Mouse (Mus musculus) midbrain, embryonic 13.5 days (tissue): ENCODE results near the gene Gm20721. TPM values are rescaled to one million over a fixed set of nuclear protein-coding genes. Genes with fewer than 3 reads are reported as not detected.

Source experiments
- ATAC-seq: fragments of 200-750 bp; cut with Nextera tagmentation; 2 replicates; pipeline ENCODE4 v1.8.0; 2017; ENCODE audit warnings: mild to moderate bottlenecking, moderate TSS enrichment, moderate library complexity
- H3K27ac ChIP-seq: fragments of 300-500 bp; sonication (generic); 2 replicates; pipeline ENCODE4 v1.5.1; 2015; ENCODE audit warnings: inconsistent platforms, mild to moderate bottlenecking, moderate library complexity
- H3K27me3 ChIP-seq: fragments of 300-500 bp; sonication (generic); 2 replicates; pipeline ENCODE4 v1.6.1; 2015; ENCODE audit warnings: mild to moderate bottlenecking, inconsistent platforms
- H3K36me3 ChIP-seq: fragments of 300-500 bp; sonication (generic); 2 replicates; pipeline ENCODE4 v1.6.1; 2015; ENCODE audit warnings: mild to moderate bottlenecking, inconsistent platforms
- H3K4me1 ChIP-seq: fragments of 300-500 bp; sonication (generic); replicated peaks from 2 replicates; pipeline ENCODE4 v1.6.1; 2015; ENCODE audit warnings: inconsistent platforms
- H3K4me2 ChIP-seq: fragments of 300-500 bp; sonication (generic); replicated peaks from 2 replicates; pipeline ENCODE4 v1.6.1; 2015; ENCODE audit warnings: moderate library complexity, mild to moderate bottlenecking, inconsistent platforms
- H3K4me3 ChIP-seq: fragments of 300-500 bp; sonication (generic); replicated peaks from 2 replicates; pipeline ENCODE4 v1.5.1; 2015; ENCODE audit warnings: mild to moderate bottlenecking, inconsistent platforms
- H3K9ac ChIP-seq: fragments of 300-500 bp; sonication (generic); replicated peaks from 2 replicates; pipeline ENCODE4 v1.6.1; 2015; ENCODE audit warnings: mild to moderate bottlenecking, inconsistent platforms
- H3K9me3 ChIP-seq: fragments of 300-500 bp; sonication (generic); 2 replicates; pipeline ENCODE4 v1.6.1; 2016; ENCODE audit warnings: mild to moderate bottlenecking, inconsistent platforms
- WGBS: fragments of 180-500 bp; shearing (Covaris S2); methylation state at CpG from one replicate; pipeline ENCODE4 v1.1.7; 2015; 5-methylcytosine and 5-hydroxymethylcytosine counted together
- polyA plus RNA-seq: library from polyadenylated mRNA; unstranded; fragments of >200 nt; fragmentation: Nextera tagmentation; extraction: Ambion mirVana; gene quantifications from 2 replicates; pipeline ENCODE4 v1.2.1, GENCODE M21; 2015

The Gm20721 gene
- polyA plus RNA-seq, 1 experiment from 2014 or later, result 8.8 TPM

DNA sequence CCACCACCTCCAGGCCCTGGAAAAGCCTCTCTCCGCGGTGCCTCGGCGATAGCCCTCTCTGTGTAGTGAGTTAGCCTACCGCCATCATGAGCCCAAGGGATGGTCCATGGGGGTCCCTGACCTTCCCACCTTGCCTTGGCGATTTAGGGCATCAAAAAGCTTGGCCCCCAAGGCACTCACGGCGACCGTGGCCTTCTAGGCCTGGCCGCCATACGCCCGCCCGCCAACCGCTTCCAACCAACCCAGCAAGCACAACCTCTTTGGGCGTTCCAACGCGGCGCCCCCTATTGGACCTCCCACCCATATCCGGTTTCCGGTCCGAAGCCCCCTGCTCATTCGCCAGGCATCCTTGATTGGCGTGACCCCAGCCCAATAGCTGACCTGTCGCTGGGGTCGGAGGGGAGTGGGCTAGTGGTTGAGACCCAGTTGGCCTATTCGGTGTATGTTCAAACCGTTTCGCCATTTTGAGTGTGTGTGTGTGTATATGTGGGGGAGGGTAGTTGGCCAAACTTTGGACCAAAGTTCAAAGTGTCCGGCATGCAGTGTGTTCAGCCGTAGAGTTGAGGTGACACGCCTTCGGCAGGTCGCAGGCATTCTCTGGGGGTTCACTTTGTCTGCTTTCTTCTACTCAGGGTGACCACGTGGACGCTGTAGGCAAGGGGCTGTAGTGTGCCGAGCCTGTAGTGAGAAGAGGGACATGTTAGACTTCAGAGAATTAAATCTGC, 51.2 kb downstream of the Gm20721 start:
- peak; percentile 91 for ATAC-seq
- 48% methylated on average over 36 of the region's 36 CpGs for WGBS
- peaks cover 35% of the 10 kb centered on the region for H3K27me3 ChIP-seq
- H3K4me1 ChIP-seq, result peaks cover 63% of the 10 kb centered on the region
- peak overlapping the region; percentile 81 for H3K9ac ChIP-seq
- H3K4me3 ChIP-seq, result peak overlapping the region; percentile 70
- H3K4me2 ChIP-seq, result peak overlapping the region; percentile 61
- no peaks in the 10 kb centered on the region for H3K36me3 ChIP-seq
- H3K27ac ChIP-seq, result peak overlapping the region; percentile 81
- peaks cover 58% of the 10 kb centered on the region for H3K9me3 ChIP-seq

DNA sequence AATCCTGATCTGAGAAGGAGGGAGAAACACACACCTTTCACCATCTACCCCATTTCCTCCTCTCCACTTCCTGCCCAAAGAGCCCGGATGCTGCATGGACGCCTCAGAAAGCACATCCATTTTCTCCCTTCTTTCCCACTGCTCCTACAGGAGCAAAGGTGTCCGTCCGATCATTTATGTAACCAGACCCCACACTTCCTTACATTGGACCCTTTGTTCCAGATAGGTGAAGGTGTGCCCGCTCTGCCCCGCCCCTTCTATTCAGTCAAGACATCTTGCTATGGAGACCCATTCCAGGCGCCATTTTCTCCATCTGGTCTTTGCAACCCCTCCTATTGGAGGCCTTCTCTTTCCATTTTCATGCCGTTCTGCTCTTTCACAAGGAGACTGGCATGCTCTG, 52.1 kb downstream of the Gm20721 start:
- 53% methylated on average over 8 of the region's 8 CpGs for WGBS
- peak overlapping the region; percentile 81 for H3K9ac ChIP-seq
- peaks cover 31% of the 10 kb centered on the region for H3K27me3 ChIP-seq
- no peak for ATAC-seq
- peak overlapping the region; percentile 70 for H3K4me3 ChIP-seq
- no peaks in the 10 kb centered on the region for H3K36me3 ChIP-seq
- H3K9me3 ChIP-seq, result peaks cover 49% of the 10 kb centered on the region
- H3K4me1 ChIP-seq, result peaks cover 63% of the 10 kb centered on the region
- H3K4me2 ChIP-seq, result peak overlapping the region; percentile 61
- H3K27ac ChIP-seq, result peak overlapping the region; percentile 81

DNA sequence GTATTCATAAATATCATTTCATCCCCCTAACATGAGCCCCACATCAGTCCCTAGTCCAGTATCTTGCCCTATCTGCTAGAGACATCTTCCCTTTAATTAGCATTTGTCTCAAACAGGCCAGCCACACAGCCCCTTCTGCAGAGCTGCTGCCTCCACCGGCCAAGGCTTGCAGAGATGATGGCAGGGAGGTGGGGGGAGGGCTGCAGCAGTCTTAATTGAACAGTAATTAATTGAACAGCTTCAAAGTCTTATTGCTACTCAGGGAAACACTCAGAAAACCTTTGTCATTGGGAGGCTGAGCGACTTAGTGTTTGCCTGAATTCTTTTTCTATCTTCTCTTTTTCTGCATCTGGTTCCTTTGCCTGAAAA, 54.9 kb downstream of the Gm20721 start:
- peak overlapping the region; percentile 42 for H3K4me3 ChIP-seq
- peak overlapping the region; percentile 31; the same call in 1 of the 2 replicates for H3K27ac ChIP-seq
- peak overlapping the region; percentile 63 for H3K9ac ChIP-seq
- peaks cover 4% of the 10 kb centered on the region for H3K36me3 ChIP-seq
- H3K4me1 ChIP-seq, result peaks cover 47% of the 10 kb centered on the region
- H3K27me3 ChIP-seq, result peaks cover 31% of the 10 kb centered on the region
- H3K9me3 ChIP-seq, result peaks cover 23% of the 10 kb centered on the region
- H3K4me2 ChIP-seq, result peak overlapping the region; percentile 76
- 43% methylated on average over 2 of the region's 2 CpGs for WGBS
- ATAC-seq, result no peak

DNA sequence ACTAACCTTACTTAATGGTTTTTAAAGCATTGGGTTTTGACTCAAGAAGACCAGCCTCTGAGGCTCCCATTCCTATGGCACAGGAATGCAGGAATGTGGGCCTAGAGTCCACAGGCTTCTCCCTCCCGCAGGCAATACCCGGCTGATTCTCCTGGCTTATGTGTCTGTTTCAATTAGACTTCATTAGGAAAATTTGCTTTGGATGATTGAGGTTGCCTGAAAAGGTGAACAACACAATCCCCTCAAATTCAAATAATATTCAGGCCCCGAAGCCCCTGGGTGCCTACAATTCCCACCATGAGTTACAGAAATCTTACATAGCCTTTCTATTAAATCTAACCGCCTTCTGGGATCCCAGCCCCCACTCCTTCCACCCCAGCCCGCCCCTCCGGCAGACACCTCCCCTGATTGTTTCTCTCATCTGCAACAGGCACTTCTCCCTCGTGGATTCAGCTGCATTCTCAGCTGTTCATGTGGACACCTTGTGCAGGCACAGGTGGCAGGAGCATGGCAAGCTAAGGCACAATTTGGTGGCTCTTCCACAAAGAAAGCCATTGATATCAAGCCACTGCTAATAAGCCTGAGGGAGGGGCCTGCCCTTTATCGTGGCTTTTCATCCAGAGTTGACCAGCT, 55.4 kb downstream of the Gm20721 start:
- H3K4me2 ChIP-seq, result peak overlapping the region; percentile 76
- no peak for ATAC-seq
- H3K27me3 ChIP-seq, result peaks cover 36% of the 10 kb centered on the region
- peak overlapping the region; percentile 31; the same call in 1 of the 2 replicates for H3K27ac ChIP-seq
- peaks cover 24% of the 10 kb centered on the region for H3K9me3 ChIP-seq
- H3K4me3 ChIP-seq, result peak overlapping the region; percentile 42
- H3K4me1 ChIP-seq, result peaks cover 44% of the 10 kb centered on the region
- H3K36me3 ChIP-seq, result peaks cover 9% of the 10 kb centered on the region
- peak overlapping the region; percentile 63 for H3K9ac ChIP-seq
- 50% methylated on average over 8 of the region's 8 CpGs for WGBS

DNA sequence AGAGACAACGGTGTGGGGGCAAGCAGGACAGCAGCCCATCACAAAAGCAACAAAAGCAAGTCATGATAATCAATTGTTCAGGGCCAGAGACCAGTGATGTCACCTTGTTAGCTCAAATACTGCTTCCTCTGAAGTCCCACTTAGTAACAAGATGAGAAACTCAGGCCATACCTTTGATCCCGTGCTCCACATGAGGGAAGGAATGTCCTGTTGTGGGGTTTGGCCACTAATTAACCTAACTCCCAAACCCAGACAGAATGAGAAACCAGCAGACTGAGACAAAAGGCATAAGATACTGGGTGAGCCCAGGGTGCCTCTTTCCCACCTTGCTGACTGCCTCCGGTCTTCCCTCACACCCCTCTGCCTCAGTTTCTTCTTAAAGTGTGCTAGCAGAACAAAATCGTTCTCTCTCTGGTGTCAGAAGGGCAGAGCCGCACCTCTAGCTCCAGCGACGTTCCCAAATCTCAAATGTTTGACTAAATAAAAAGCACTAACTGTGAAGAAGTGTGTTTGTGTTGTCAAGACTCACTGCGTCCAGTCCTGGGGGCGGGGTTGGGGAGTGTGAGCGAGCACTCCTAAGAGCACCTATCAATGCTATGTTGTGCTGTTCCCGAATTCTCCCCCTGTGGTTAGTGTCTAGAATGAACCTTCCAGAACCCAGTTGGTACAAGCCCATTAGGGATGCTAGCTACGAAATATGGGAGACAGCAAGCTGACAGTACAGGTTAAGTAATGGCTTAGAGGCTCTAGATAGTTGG, 57.7 kb downstream of the Gm20721 start:
- no peak for ATAC-seq
- H3K4me1 ChIP-seq, result peaks cover 52% of the 10 kb centered on the region
- peaks cover 59% of the 10 kb centered on the region for H3K27me3 ChIP-seq
- no peak overlapping the region for H3K27ac ChIP-seq
- H3K4me2 ChIP-seq, result no peak overlapping the region
- H3K4me3 ChIP-seq, result no peak overlapping the region
- peaks cover 32% of the 10 kb centered on the region for H3K36me3 ChIP-seq
- WGBS, result 55% methylated on average over 12 of the region's 12 CpGs
- peaks cover 26% of the 10 kb centered on the region for H3K9me3 ChIP-seq
- no peak overlapping the region for H3K9ac ChIP-seq

DNA sequence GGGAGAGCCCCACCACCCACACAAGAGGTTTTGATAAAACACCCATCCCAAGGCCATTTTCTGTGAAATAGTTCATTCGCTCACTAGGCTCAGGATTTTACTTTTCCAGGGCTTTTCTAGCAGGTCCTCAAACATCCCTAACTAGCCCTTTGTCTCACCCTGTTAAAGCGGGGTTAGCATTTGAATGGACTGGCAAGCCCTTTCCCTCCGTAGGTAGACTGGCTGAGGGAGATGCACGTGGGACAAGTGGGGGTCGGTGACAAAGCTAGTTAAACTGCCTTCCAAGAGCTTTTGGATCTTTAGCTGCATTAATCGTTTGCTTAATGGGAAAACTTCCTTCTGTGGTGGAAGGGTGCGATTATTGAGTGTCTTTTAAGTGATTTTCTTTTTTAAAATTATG, 58.6 kb downstream of the Gm20721 start:
- H3K36me3 ChIP-seq, result peaks cover 41% of the 10 kb centered on the region
- ATAC-seq, result no peak

DNA sequence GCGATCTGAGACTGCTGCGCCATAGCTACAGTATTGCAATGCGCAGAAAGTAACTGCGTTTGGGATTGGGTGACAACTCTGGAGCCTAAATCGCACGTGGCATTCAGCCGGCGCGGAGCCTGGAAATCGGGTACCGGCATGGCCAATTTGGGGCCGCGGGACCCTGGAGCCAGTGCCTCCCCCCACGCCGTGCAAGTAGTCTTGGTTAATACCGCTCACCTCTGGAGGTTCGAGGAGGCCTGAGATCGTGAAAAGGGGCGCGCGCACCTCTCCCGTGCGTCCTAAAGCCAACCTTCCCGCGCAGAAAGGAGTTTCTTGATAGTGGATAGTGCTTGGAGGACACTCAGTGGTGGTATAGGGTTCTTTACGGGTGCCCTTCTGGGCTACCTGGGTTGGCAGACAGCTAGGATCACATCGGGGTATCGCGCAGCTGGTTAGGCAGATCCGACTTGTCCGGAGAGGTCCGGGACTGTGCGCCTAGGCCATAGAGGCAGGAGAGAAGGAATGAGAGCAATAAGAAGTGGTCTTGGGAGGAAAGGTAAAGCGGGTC, 60.5 kb downstream of the Gm20721 start:
- Histone ChIP-seq H3K4me1 (peaks cover 31% of the 10 kb centered on the region), H3K9me3 (peaks cover 26% of the 10 kb centered on the region), H3K4me3 (peak overlapping the region; percentile 17; the same call in 1 of the 2 replicates), H3K36me3 (peaks cover 58% of the 10 kb centered on the region), H3K27ac (no peak overlapping the region), H3K27me3 (peaks cover 68% of the 10 kb centered on the region), H3K9ac (no peak overlapping the region), H3K4me2 (no peak overlapping the region)
- WGBS, result 50% methylated on average over 34 of the region's 34 CpGs
- ATAC-seq, result no peak

More for the DNA sequence above, 58.6 kb downstream of the Gm20721 start:
- no peak overlapping the region for H3K4me3 ChIP-seq
- H3K9ac ChIP-seq, result no peak overlapping the region
- peaks cover 64% of the 10 kb centered on the region for H3K27me3 ChIP-seq
- H3K4me1 ChIP-seq, result peaks cover 50% of the 10 kb centered on the region
- H3K9me3 ChIP-seq, result peaks cover 26% of the 10 kb centered on the region
- no peak overlapping the region for H3K4me2 ChIP-seq
- no peak overlapping the region for H3K27ac ChIP-seq
- WGBS, result 30% methylated on average over 7 of the region's 7 CpGs

DNA sequence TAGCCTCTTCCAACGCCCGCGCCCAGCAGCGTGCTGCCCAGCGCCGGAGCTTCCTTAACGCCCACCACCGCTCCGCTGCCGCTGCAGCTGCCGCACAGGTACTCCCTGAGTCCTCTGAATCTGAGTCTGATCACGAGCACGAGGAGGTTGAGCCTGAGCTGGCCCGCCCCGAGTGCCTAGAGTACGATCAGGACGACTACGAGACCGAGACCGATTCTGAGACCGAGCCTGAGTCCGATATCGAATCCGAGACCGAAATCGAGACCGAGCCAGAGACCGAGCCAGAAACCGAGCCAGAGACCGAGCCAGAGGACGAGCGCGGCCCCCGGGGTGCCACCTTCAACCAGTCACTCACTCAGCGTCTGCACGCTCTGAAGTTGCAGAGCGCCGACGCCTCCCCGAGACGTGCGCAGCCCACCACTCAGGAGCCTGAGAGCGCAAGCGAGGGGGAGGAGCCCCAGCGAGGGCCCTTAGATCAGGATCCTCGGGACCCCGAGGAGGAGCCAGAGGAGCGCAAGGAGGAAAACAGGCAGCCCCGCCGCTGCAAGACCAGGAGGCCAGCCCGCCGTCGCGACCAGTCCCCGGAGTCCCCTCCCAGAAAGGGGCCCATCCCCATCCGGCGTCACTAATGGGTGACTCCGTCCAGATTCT, 61.6 kb downstream of the Gm20721 start:
- WGBS, result 48% methylated on average over 58 of the region's 58 CpGs
- no peak for ATAC-seq
- no peak overlapping the region for H3K9ac ChIP-seq
- H3K27me3 ChIP-seq, result peaks cover 68% of the 10 kb centered on the region
- peak overlapping the region; percentile 52 for H3K4me2 ChIP-seq
- H3K27ac ChIP-seq, result no peak overlapping the region
- H3K36me3 ChIP-seq, result peaks cover 69% of the 10 kb centered on the region
- H3K9me3 ChIP-seq, result peaks cover 26% of the 10 kb centered on the region
- H3K4me3 ChIP-seq, result peak overlapping the region; percentile 31
- H3K4me1 ChIP-seq, result peaks cover 20% of the 10 kb centered on the region

DNA sequence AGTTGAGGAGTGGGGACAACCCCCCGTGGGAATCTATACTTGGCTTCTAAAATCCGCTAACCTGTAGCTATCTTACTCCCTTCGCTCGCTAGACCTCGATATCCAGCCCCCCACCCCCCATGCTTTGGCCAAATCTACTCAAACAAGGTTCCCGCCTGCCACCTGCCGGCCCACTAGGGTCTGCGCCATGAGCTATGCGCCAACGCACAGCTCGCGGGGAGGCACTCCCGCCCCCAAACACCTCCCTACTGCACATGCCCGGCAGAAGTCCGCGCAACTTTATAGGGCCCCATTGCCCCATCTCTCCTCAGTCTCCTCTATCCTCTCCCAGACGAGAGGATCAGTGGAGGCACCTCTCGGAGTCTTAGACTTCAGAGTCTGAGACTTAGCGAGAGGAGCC, 62.5 kb downstream of the Gm20721 start, which contains the start of gene Gnas:
TSS of gene Gnas (plus strand) at position 310 of the 400 bp plus-strand sequence.
- Histone ChIP-seq H3K36me3 (peaks cover 72% of the 10 kb centered on the region), H3K9me3 (peaks cover 26% of the 10 kb centered on the region), H3K4me2 (peak within 1 kb of the TSS; percentile 52), H3K27me3 (peaks cover 59% of the 10 kb centered on the region), H3K9ac (no peak within 1 kb of the TSS), H3K4me3 (peak within 1 kb of the TSS; percentile 31), H3K27ac (no peak within 1 kb of the TSS), H3K4me1 (peaks cover 13% of the 10 kb centered on the region; the same call in 1 of the 2 replicates)
- 59% methylated on average over 19 of the region's 19 CpGs for WGBS
- ATAC-seq, result peak; percentile 54; the same call in 1 of the 2 replicates

DNA sequence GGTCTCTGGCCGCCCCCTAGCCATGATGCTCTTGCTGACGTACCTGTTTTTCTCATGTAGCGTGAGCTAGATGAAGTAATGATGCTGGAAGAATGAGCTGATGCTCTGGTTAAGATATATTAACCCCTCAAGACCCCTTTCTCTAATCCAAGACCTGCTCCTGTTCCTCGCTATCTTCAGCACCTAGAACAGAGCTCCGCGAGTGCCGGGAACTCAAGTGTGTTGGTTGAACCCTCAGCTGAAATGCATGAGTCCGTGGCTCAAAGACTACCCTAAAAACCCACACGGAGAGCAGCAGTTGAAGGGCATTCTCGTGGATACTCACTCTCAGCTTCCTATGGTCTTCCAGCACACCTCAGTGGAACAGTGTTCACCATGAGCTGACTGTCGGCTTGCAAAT, 63.2 kb downstream of the Gm20721 start:
- ATAC-seq, result no peak
- Histone ChIP-seq H3K4me2 (peak overlapping the region; percentile 52), H3K27me3 (peaks cover 54% of the 10 kb centered on the region), H3K36me3 (peaks cover 72% of the 10 kb centered on the region), H3K9ac (no peak overlapping the region), H3K4me1 (peaks cover 13% of the 10 kb centered on the region; the same call in 1 of the 2 replicates), H3K27ac (no peak overlapping the region), H3K4me3 (peak overlapping the region; percentile 31), H3K9me3 (peaks cover 26% of the 10 kb centered on the region)
- WGBS, result 55% methylated on average over 11 of the region's 11 CpGs
